Mouse (Mus musculus) ovary, adult 2 months (tissue): Measurements from ENCODE around the gene Prune2. TPM values are rescaled to one million over a fixed set of nuclear protein-coding genes. Genes with fewer than 3 reads are reported as not detected.

Experiments used
- polyA plus RNA-seq: library from polyadenylated mRNA; depleted of rRNA; stranded (reverse); fragments of >200 nt; gene quantifications from 2 replicates; pipeline ENCODE4 v1.2.3, GENCODE M21; 2012; rRNA removed

Gene Prune2
- polyA plus RNA-seq, result 1.7 and 2.6 TPM in 2 replicates

GRCm38 (mm10) chr19:16955613-16956271, at the start of gene Prune2:
Gene Prune2, plus strand, starts transcription at chr19:16956118.

Other genes starting within 250 kb of the Prune2 start
- 1.0 and 1.5 TPM in 2 replicates for gene Vps13a, start 175.2 kb upstream of the Prune2 start, polyA plus RNA-seq
- gene Foxb2, start 82.3 kb upstream of the Prune2 start, polyA plus RNA-seq, result not detected in 2 replicates